Mouse (Mus musculus): Measurements from ENCODE around the gene Arfgap1. TPM values are rescaled to one million over a fixed set of nuclear protein-coding genes. Genes with fewer than 3 reads are reported as not detected.

Arfgap1 gene
- polyA plus RNA-seq, 1 experiment from 2014 or later, result 32.7 TPM

DNA sequence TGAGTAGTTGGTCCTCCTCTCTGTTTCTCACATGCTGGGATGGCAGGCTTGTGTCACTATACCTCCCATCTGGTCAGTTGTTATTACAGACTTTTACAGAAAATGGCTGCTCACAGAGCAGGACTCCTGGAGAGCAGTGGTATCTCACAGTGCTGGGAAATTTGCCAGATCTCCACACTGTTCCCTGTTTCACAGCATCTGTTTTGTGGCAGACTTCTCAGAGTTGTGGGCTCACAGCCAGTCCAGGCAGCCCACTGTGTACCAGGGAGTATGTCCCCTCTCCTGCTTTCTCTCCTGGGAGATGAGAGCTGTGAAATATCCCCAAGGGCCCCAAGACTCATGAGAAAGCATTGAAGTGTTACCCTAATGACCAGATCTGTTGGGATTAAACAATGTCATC is 25.2 kb upstream of the Arfgap1 start:
- no peaks in the 10 kb centered on the region for H3K9me3 ChIP-seq (replicated peaks; ENCODE audit: control insufficient read depth, low read length)
- H3K9ac ChIP-seq (ENCODE audit: low read depth, low read length), result no peak overlapping the region
- no peaks in the 10 kb centered on the region for H3K27me3 ChIP-seq (ENCODE audit: control insufficient read depth, insufficient read depth, low read depth, low read length)
- H3K4me2 ChIP-seq (ENCODE audit: low read depth, low read length), result no peak overlapping the region
- H3K4me1 ChIP-seq (ENCODE audit: control insufficient read depth, low read depth, low read length), result no peaks in the 10 kb centered on the region
- no peak overlapping the region for H3K27ac ChIP-seq (ENCODE audit: low read length)
- no peak overlapping the region for H3K4me3 ChIP-seq (ENCODE audit: low read depth, low read length)
- no peaks in the 10 kb centered on the region for H3K36me3 ChIP-seq (ENCODE audit: control insufficient read depth, insufficient read depth)
- no peak for ATAC-seq (ENCODE audit: low read depth)

DNA sequence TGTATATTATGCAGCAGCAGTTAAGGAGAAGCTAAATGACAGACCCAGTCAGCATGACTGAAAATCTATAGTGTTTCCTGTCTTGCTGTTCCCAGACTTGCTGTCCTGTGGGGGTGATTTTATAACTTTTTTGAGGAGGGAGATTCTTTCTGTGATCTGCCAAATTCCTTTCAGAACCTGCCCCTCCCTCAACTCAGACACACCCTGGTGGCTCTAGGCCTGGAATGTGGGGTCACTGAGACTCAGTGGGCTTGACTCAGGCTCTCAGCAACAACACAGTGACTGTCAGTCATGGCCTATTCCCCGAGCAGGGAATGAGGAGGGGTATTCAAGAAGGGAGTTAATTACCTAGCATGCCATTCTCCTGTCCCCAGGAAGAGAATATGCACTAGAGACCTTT is 17.1 kb upstream of the Arfgap1 start:
- no peaks in the 10 kb centered on the region for H3K9me3 ChIP-seq (replicated peaks; ENCODE audit: control insufficient read depth, low read length)
- H3K9ac ChIP-seq (ENCODE audit: low read depth, low read length), result no peak overlapping the region
- H3K4me2 ChIP-seq (ENCODE audit: low read depth, low read length), result no peak overlapping the region
- H3K27me3 ChIP-seq (ENCODE audit: control insufficient read depth, insufficient read depth, low read depth, low read length), result peaks cover 30% of the 10 kb centered on the region
- no peaks in the 10 kb centered on the region for H3K4me1 ChIP-seq (ENCODE audit: control insufficient read depth, low read depth, low read length)
- WGBS (ENCODE audit: insufficient replicate concordance), result 16% methylated on average over 1 of the region's 1 CpGs
- no peak overlapping the region for H3K4me3 ChIP-seq (ENCODE audit: low read depth, low read length)
- H3K27ac ChIP-seq (ENCODE audit: low read length), result no peak overlapping the region
- no peaks in the 10 kb centered on the region for H3K36me3 ChIP-seq (ENCODE audit: control insufficient read depth, insufficient read depth)
- no peak for ATAC-seq (ENCODE audit: low read depth)

DNA sequence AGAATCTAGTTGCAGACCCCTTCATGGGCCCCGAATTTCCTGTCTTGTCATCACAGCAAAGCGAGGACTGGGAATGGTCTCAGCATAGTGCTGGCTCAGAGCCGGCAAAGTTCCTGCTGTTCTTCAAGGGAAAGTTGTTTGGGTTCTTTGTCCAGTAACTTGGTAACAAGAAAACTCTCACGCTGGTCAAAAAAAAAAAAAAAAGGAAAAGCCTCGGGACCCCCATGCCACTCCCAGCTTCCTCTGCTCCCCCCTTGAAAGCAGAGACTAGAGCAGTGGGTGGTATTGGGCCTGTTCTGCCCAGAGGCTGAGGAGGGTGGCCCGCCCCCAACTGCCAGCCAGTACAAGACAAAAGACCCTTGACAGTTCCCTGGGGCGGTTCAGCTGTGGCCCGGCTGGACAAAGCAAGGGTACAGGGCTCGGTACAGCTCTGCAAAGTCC is 14.3 kb upstream of the Arfgap1 start:
- H3K4me1 ChIP-seq (ENCODE audit: control insufficient read depth, low read depth, low read length), result no peaks in the 10 kb centered on the region
- no peak overlapping the region for H3K4me3 ChIP-seq (ENCODE audit: low read depth, low read length)
- H3K9ac ChIP-seq (ENCODE audit: low read depth, low read length), result no peak overlapping the region
- no peak for ATAC-seq (ENCODE audit: low read depth)
- H3K27me3 ChIP-seq (ENCODE audit: control insufficient read depth, insufficient read depth, low read depth, low read length), result peaks cover 47% of the 10 kb centered on the region
- H3K27ac ChIP-seq (ENCODE audit: low read length), result no peak overlapping the region
- H3K9me3 ChIP-seq (replicated peaks; ENCODE audit: control insufficient read depth, low read length), result no peaks in the 10 kb centered on the region
- no peaks in the 10 kb centered on the region for H3K36me3 ChIP-seq (ENCODE audit: control insufficient read depth, insufficient read depth)
- WGBS (ENCODE audit: insufficient replicate concordance), result 29% methylated on average over 9 of the region's 9 CpGs
- no peak overlapping the region for H3K4me2 ChIP-seq (ENCODE audit: low read depth, low read length)

DNA sequence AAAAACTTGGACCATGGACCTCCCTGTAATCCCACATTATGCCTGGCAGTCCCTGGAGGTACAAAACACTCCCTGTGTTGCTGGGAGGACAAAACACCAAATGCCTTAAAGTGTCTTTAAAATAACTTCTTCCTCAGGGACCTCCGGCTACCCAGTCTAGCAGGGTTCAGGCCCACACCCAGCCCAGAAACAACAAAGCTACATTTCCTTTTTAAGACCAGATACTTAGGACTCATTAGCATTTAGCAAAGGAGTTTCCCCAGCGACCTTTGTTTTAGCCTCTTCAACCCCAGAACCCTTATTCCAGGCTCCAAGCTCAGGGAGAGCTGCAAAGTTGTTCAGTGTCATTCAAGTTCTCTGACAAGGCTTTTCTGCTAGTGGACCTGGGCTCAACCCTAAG is 13.4 kb upstream of the Arfgap1 start:
- Histone ChIP-seq H3K27me3 (ENCODE audit: control insufficient read depth, insufficient read depth, low read depth, low read length) (peaks cover 47% of the 10 kb centered on the region), H3K9me3 (replicated peaks; ENCODE audit: control insufficient read depth, low read length) (no peaks in the 10 kb centered on the region), H3K4me2 (ENCODE audit: low read depth, low read length) (no peak overlapping the region), H3K27ac (ENCODE audit: low read length) (no peak overlapping the region), H3K36me3 (ENCODE audit: control insufficient read depth, insufficient read depth) (no peaks in the 10 kb centered on the region), H3K4me1 (ENCODE audit: control insufficient read depth, low read depth, low read length) (no peaks in the 10 kb centered on the region), H3K9ac (ENCODE audit: low read depth, low read length) (no peak overlapping the region), H3K4me3 (ENCODE audit: low read depth, low read length) (no peak overlapping the region)
- 32% methylated on average over 2 of the region's 2 CpGs for WGBS (ENCODE audit: insufficient replicate concordance)
- ATAC-seq (ENCODE audit: low read depth), result no peak

DNA sequence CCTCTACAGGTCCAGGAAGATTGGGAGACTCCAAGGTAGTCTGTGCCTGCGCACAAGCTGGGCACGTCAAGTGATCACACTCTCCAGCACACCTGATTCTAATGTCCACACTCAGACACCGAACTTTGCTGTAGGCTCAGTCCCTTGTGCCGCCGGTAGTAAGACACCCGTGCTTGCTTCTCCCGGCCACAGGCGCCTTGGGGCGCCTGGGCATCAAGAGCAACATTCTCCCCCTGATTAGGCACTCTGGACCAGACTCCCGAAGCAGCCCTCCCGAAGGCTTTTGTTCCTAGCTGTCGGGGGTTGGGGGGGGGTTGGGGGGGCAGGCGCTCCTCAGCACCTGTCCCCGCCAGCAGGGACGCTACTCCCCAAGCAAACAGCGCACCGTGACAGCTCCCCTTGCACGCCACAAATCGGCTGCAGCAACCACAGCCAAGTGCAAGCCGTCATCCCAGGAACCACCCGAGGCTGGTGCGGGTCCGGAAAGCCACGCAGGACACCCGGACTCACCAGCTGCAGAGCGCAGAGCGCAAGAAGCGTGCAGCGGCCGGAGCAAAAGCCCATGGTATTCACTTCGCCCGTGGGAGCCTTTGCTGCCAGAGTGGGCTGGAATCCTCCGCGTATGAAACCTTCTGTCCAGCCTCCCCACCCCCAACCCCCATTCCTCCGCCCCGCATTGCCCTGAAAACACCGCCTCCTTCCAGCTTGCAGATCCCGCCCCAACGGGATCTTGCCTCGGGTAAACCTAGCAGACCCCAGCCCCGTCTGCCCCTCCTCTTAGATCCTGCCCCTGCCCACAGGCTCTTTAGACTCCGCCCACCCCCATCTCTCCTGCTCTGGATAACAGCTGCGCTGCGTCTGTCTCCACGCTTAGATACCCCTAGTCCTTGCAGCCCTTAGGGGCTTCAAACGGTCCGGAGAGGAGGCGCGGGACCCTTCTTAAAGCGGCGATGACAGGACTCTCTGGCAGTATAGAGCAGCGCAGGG is 12.7 kb upstream of the Arfgap1 start, which contains the start of gene Nkain4:
Gene Nkain4, minus strand, starts transcription at position 639 of the 987 bp plus-strand sequence.
- WGBS (ENCODE audit: insufficient replicate concordance), result 2% methylated on average over 52 of the region's 52 CpGs
- Histone ChIP-seq H3K36me3 (ENCODE audit: control insufficient read depth, insufficient read depth) (no peaks in the 10 kb centered on the region), H3K4me3 (ENCODE audit: low read depth, low read length) (peak within 1 kb of the TSS; percentile 39), H3K27ac (ENCODE audit: low read length) (no peak within 1 kb of the TSS), H3K4me1 (ENCODE audit: control insufficient read depth, low read depth, low read length) (no peaks in the 10 kb centered on the region), H3K4me2 (ENCODE audit: low read depth, low read length) (peak within 1 kb of the TSS; percentile 54), H3K27me3 (ENCODE audit: control insufficient read depth, insufficient read depth, low read depth, low read length) (peaks cover 47% of the 10 kb centered on the region), H3K9ac (ENCODE audit: low read depth, low read length) (no peak within 1 kb of the TSS), H3K9me3 (replicated peaks; ENCODE audit: control insufficient read depth, low read length) (no peaks in the 10 kb centered on the region)
- no peak for ATAC-seq (ENCODE audit: low read depth)

DNA sequence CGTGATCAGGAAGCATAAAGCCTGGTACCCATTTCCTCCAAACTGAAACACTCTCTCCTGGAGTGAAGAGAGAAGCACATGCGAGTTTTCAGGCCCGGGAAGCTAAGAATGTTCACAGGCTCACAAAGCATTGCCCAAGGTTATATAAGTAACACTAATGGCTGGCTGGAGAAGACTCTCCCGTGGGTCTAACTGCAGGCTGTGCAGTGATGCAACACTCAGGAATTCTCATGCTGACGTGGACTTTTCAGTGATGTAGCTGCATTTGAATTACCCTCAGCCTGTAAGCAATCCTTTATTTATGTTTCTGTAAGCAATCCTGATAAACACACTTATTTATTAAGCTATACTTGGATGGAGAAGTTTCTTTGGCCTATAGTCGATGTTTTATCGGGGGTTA is 7.4 kb upstream of the Arfgap1 start:
- H3K9me3 ChIP-seq (replicated peaks; ENCODE audit: control insufficient read depth, low read length), result no peaks in the 10 kb centered on the region
- no peak overlapping the region for H3K4me2 ChIP-seq (ENCODE audit: low read depth, low read length)
- no peak for ATAC-seq (ENCODE audit: low read depth)
- 50% methylated on average over 7 of the region's 7 CpGs for WGBS (ENCODE audit: insufficient replicate concordance)
- no peaks in the 10 kb centered on the region for H3K36me3 ChIP-seq (ENCODE audit: control insufficient read depth, insufficient read depth)
- H3K9ac ChIP-seq (ENCODE audit: low read depth, low read length), result no peak overlapping the region
- peaks cover 7% of the 10 kb centered on the region; the same call in 1 of the 2 replicates for H3K4me1 ChIP-seq (ENCODE audit: control insufficient read depth, low read depth, low read length)
- no peak overlapping the region for H3K27ac ChIP-seq (ENCODE audit: low read length)
- no peak overlapping the region for H3K4me3 ChIP-seq (ENCODE audit: low read depth, low read length)
- H3K27me3 ChIP-seq (ENCODE audit: control insufficient read depth, insufficient read depth, low read depth, low read length), result peaks cover 20% of the 10 kb centered on the region

DNA sequence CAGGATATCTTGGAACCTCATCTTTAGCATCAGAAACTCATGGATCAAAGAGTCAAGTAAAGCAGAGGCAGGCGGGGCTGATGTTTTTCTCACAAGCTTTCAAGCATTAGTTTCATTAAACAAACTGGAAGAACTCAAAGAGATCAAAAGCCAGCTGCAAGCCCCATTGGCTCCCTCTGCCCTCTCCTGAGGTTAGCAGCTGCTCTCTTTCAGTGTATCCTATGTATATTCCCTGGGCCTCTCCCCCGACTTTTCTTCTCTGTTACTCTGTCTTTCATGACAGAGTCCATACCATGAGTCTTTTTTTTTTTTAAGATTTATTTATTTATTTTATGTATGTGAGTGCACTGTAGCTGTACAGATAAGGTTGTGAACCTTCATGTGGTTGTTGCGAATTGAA is 6.8 kb upstream of the Arfgap1 start:
- Histone ChIP-seq H3K9ac (ENCODE audit: low read depth, low read length) (no peak overlapping the region), H3K4me1 (ENCODE audit: control insufficient read depth, low read depth, low read length) (peaks cover 7% of the 10 kb centered on the region; the same call in 1 of the 2 replicates), H3K27ac (ENCODE audit: low read length) (no peak overlapping the region), H3K27me3 (ENCODE audit: control insufficient read depth, insufficient read depth, low read depth, low read length) (peaks cover 15% of the 10 kb centered on the region), H3K9me3 (replicated peaks; ENCODE audit: control insufficient read depth, low read length) (no peaks in the 10 kb centered on the region), H3K4me3 (ENCODE audit: low read depth, low read length) (no peak overlapping the region), H3K4me2 (ENCODE audit: low read depth, low read length) (no peak overlapping the region), H3K36me3 (ENCODE audit: control insufficient read depth, insufficient read depth) (no peaks in the 10 kb centered on the region)
- ATAC-seq (ENCODE audit: low read depth), result no peak
- WGBS (ENCODE audit: insufficient replicate concordance), result 44% methylated on average over 3 of the region's 3 CpGs

DNA sequence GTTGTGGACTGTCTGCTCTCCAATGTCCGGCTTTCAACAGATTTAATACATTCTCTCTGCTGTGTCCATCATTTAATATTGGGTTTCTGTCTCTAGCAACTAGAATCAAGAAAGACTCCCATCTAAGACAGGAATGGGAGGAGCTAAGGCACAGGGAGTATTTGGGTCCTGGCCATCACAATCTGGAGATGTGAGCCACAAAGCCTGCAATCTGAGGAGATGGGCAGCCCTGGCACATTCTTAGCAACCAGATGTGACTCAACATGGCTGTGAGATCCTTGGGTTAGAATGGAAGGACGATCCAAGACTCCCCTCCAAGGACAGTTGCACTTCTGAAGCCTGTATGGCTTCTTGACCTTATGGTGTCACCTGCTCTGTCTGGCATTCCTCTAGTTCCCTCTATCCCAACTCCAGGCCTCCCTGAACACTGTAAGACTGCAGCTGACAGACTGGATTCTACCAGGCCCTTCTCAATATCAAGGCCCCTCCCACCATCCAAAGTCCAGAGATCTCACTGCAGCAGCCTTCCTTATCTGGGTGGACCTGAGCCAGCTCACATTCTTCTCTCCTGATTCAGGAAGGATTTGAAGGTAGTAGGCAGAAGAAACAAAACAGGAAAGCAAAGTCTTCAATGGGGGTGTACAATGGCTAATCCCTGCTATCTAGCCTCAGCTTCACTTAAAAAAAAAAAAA is 4.3 kb upstream of the Arfgap1 start:
- 52% methylated on average over 2 of the region's 2 CpGs for WGBS (ENCODE audit: insufficient replicate concordance)
- no peaks in the 10 kb centered on the region for H3K36me3 ChIP-seq (ENCODE audit: control insufficient read depth, insufficient read depth)

DNA sequence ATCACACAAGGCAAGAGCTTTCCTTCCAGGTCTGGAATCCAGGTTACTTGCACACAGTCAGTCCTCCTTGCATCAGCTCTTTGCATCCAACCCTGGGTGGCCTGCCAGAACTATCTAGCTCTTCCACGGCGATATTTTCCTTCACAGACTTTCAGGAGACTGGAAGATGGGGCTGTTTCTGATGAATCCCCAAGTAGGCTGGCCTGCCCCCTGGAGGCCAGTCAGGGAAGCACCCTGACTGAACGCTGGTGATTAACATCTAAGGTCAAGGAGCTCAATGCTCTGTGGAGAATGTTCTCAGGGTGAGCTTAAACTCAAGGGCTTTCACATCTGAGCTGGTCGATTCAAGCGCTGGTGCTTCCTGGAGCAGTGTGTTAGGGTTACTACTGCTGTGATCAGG is 3.1 kb upstream of the Arfgap1 start:
- no peak for ATAC-seq (ENCODE audit: low read depth)

More for the DNA sequence above, 4.3 kb upstream of the Arfgap1 start:
- Histone ChIP-seq H3K27me3 (ENCODE audit: control insufficient read depth, insufficient read depth, low read depth, low read length) (no peaks in the 10 kb centered on the region), H3K9ac (ENCODE audit: low read depth, low read length) (no peak overlapping the region), H3K9me3 (replicated peaks; ENCODE audit: control insufficient read depth, low read length) (no peaks in the 10 kb centered on the region), H3K4me2 (ENCODE audit: low read depth, low read length) (no peak overlapping the region), H3K27ac (ENCODE audit: low read length) (no peak overlapping the region), H3K4me1 (ENCODE audit: control insufficient read depth, low read depth, low read length) (peaks cover 14% of the 10 kb centered on the region), H3K4me3 (ENCODE audit: low read depth, low read length) (no peak overlapping the region)
- ATAC-seq (ENCODE audit: low read depth), result no peak

More for the DNA sequence above, 3.1 kb upstream of the Arfgap1 start:
- Histone ChIP-seq H3K4me1 (ENCODE audit: control insufficient read depth, low read depth, low read length) (peaks cover 23% of the 10 kb centered on the region), H3K4me3 (ENCODE audit: low read depth, low read length) (no peak overlapping the region), H3K4me2 (ENCODE audit: low read depth, low read length) (no peak overlapping the region), H3K9ac (ENCODE audit: low read depth, low read length) (no peak overlapping the region), H3K36me3 (ENCODE audit: control insufficient read depth, insufficient read depth) (no peaks in the 10 kb centered on the region), H3K27ac (ENCODE audit: low read length) (no peak overlapping the region), H3K27me3 (ENCODE audit: control insufficient read depth, insufficient read depth, low read depth, low read length) (no peaks in the 10 kb centered on the region), H3K9me3 (replicated peaks; ENCODE audit: control insufficient read depth, low read length) (no peaks in the 10 kb centered on the region)
- 4% methylated on average over 5 of the region's 5 CpGs for WGBS (ENCODE audit: insufficient replicate concordance)

Data from liver, embryonic 16.5 days (tissue).